Mouse (Mus musculus) spleen, adult 2 months (tissue): ENCODE data around the gene Cntln.

Experiments used
- CTCF ChIP-seq: fragments of 200-500 bp; IDR thresholded peaks from 2 replicates; pipeline ENCODE4 v1.5.1; 2011; ENCODE audit warnings: mild to moderate bottlenecking, inconsistent platforms; ENCODE audit not compliant: insufficient read depth, insufficient read length, insufficient replicate concordance; ENCODE audit errors: extremely low read depth
- POLR2A ChIP-seq: fragments of 200-500 bp; IDR thresholded peaks from 2 replicates; pipeline ENCODE4 v1.6.1; 2011; ENCODE audit warnings: low read depth, low read length, inconsistent platforms

DNA sequence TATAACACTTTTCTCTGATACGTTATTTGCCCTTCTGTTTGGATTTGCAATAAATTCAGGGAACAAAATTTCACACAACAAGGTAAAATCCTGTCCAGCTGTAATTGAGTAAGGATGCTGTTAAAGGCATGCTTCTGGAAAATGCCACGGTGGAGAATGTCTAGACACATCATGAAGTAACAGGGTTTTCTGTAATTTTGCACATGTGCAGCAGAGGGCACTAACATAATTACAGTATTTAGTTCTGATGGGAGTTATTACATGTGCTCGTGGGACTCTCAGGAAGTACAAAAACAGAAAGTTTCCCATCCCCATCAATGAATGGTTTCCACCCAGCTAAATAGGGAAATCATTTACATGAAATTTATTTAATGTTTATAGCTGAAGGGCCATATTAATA, 7.8 kb upstream of the Cntln start:
- TF ChIP-seq CTCF: no peak
- TF ChIP-seq POLR2A: no peak
